Mouse (Mus musculus) telencephalon, adult 2 months (tissue): ENCODE data around the gene Ptprf.

Source experiments
- DNase-seq: peaks from one replicate; pipeline ENCODE4 v3.0.0-alpha.2; 2011; ENCODE audit warnings: low read depth, low spot score

The Ptprf gene

GRCm38 (mm10) chr4:118259782-118260463 lies 31.3 kb downstream of the Ptprf start:
- no peak for DNase-seq

- DNase-seq = no peak
Measured at GRCm38 (mm10) chr4:118257977-118258376, 33.2 kb downstream of the Ptprf start.

GRCm38 (mm10) chr4:118257416-118257815 lies 33.8 kb downstream of the Ptprf start:
- DNase-seq = no peak

GRCm38 (mm10) chr4:118256217-118256616 lies 35.0 kb downstream of the Ptprf start:
- no peak for DNase-seq

GRCm38 (mm10) chr4:118254953-118255352 lies 36.3 kb downstream of the Ptprf start:
- DNase-seq = no peak

GRCm38 (mm10) chr4:118247323-118247722 lies 43.9 kb downstream of the Ptprf start:
- no peak for DNase-seq

GRCm38 (mm10) chr4:118245847-118246246 lies 45.4 kb downstream of the Ptprf start:
- peak; percentile 65 for DNase-seq

- DNase-seq = no peak
Measured at GRCm38 (mm10) chr4:118243791-118244190, 47.4 kb downstream of the Ptprf start.

GRCm38 (mm10) chr4:118243298-118243697 lies 47.9 kb downstream of the Ptprf start:
- no peak for DNase-seq

GRCm38 (mm10) chr4:118239960-118240689 lies 51.1 kb downstream of the Ptprf start:
- no peak for DNase-seq

- DNase-seq = no peak
Measured at GRCm38 (mm10) chr4:118238666-118239065, 52.5 kb downstream of the Ptprf start.

- no peak for DNase-seq
Measured at GRCm38 (mm10) chr4:118236871-118237270, 54.3 kb downstream of the Ptprf start.

GRCm38 (mm10) chr4:118234711-118235388 lies 56.4 kb downstream of the Ptprf start:
- DNase-seq = no peak

GRCm38 (mm10) chr4:118233886-118234285 lies 57.3 kb downstream of the Ptprf start:
- DNase-seq = no peak

GRCm38 (mm10) chr4:118231861-118232260 lies 59.3 kb downstream of the Ptprf start:
- DNase-seq = no peak

- no peak for DNase-seq
Measured at GRCm38 (mm10) chr4:118229035-118229770, 62.0 kb downstream of the Ptprf start.

GRCm38 (mm10) chr4:118227398-118227797 lies 63.8 kb downstream of the Ptprf start:
- DNase-seq = no peak

GRCm38 (mm10) chr4:118221261-118221660 lies 69.9 kb downstream of the Ptprf start:
- DNase-seq = no peak

GRCm38 (mm10) chr4:118220756-118221155 lies 70.4 kb downstream of the Ptprf start:
- DNase-seq = no peak

- DNase-seq = no peak
Measured at GRCm38 (mm10) chr4:118219487-118219886, 71.7 kb downstream of the Ptprf start.

GRCm38 (mm10) chr4:118218521-118218920 lies 72.7 kb downstream of the Ptprf start:
- DNase-seq = no peak
